Mouse (Mus musculus): ENCODE data around the gene Xpo6.

Xpo6 gene

GRCm38 (mm10) chr7:126121533-126121932 lies 78.8 kb downstream of the Xpo6 start:
- DNase-seq = peak; percentile 59 to 60

- no peak for DNase-seq
These were observed 80.5 kb downstream of the Xpo6 start for GRCm38 (mm10) chr7:126119819-126120218.

- no peak for DNase-seq
These were observed 87.0 kb downstream of the Xpo6 start for GRCm38 (mm10) chr7:126113263-126113662.

GRCm38 (mm10) chr7:126111230-126111629 lies 89.1 kb downstream of the Xpo6 start:
- DNase-seq = no peak

- no peak for DNase-seq
These were observed 90.4 kb downstream of the Xpo6 start for GRCm38 (mm10) chr7:126109898-126110297.

GRCm38 (mm10) chr7:126100440-126100839 lies 99.9 kb downstream of the Xpo6 start:
- DNase-seq = no peak

- no peak for DNase-seq
These were observed 100.5 kb downstream of the Xpo6 start for GRCm38 (mm10) chr7:126099835-126100234.

GRCm38 (mm10) chr7:126099163-126099775 lies 101.0 kb downstream of the Xpo6 start:
- no peak for DNase-seq

- peak in 1 of 2 experiments; percentile 44 for DNase-seq
These were observed 102.9 kb downstream of the Xpo6 start for GRCm38 (mm10) chr7:126097219-126097915.

GRCm38 (mm10) chr7:126096596-126096995 lies 103.7 kb downstream of the Xpo6 start:
- peak in 1 of 2 experiments; percentile 27 for DNase-seq

- no peak for DNase-seq
These were observed 105.6 kb downstream of the Xpo6 start for GRCm38 (mm10) chr7:126094738-126095137.

- no peak for DNase-seq
These were observed 107.1 kb downstream of the Xpo6 start for GRCm38 (mm10) chr7:126093162-126093561.

- peak; percentile 70 to 78 for DNase-seq
These were observed 110.5 kb downstream of the Xpo6 start for GRCm38 (mm10) chr7:126089782-126090181.

GRCm38 (mm10) chr7:126088155-126088554 lies 112.1 kb downstream of the Xpo6 start:
- DNase-seq = peak; percentile 63 to 69

- DNase-seq = no peak
These were observed 112.7 kb downstream of the Xpo6 start for GRCm38 (mm10) chr7:126087602-126088001.

GRCm38 (mm10) chr7:126086321-126086741 lies 114.0 kb downstream of the Xpo6 start:
- peak in 1 of 2 experiments; percentile 17 for DNase-seq

GRCm38 (mm10) chr7:126085154-126085553 lies 115.1 kb downstream of the Xpo6 start:
- no peak for DNase-seq

GRCm38 (mm10) chr7:126083980-126084348 lies 116.3 kb downstream of the Xpo6 start:
- DNase-seq = peak in 1 of 2 experiments; percentile 36

GRCm38 (mm10) chr7:126083341-126083979 lies 116.8 kb downstream of the Xpo6 start:
- DNase-seq = peak in 1 of 2 experiments; percentile 23

GRCm38 (mm10) chr7:126082286-126082741 lies 118.0 kb downstream of the Xpo6 start, which contains the start of gene Gsg1l:
TSS of gene Gsg1l (minus strand) at chr7:126082411.
- DNase-seq = peak; percentile 32 to 45

GRCm38 (mm10) chr7:126081727-126082285 lies 118.5 kb downstream of the Xpo6 start:
- peak; percentile 26 to 41 for DNase-seq

GRCm38 (mm10) chr7:126080949-126081654 lies 119.2 kb downstream of the Xpo6 start:
- no peak for DNase-seq

GRCm38 (mm10) chr7:126076935-126077334 lies 123.4 kb downstream of the Xpo6 start:
- DNase-seq = no peak
